Mouse (Mus musculus) frontal cortex, postnatal 10 days (tissue): Measurements from ENCODE around the gene Fbxo34.

ENCODE experiments used
- DNase-seq, 2 experiments: peaks; one replicate each; pipeline ENCODE4 v3.0.0; 2022; ENCODE audit warnings: low spot score in 2 of 2, mixed read lengths in 1 of 2

The Fbxo34 gene

DNA sequence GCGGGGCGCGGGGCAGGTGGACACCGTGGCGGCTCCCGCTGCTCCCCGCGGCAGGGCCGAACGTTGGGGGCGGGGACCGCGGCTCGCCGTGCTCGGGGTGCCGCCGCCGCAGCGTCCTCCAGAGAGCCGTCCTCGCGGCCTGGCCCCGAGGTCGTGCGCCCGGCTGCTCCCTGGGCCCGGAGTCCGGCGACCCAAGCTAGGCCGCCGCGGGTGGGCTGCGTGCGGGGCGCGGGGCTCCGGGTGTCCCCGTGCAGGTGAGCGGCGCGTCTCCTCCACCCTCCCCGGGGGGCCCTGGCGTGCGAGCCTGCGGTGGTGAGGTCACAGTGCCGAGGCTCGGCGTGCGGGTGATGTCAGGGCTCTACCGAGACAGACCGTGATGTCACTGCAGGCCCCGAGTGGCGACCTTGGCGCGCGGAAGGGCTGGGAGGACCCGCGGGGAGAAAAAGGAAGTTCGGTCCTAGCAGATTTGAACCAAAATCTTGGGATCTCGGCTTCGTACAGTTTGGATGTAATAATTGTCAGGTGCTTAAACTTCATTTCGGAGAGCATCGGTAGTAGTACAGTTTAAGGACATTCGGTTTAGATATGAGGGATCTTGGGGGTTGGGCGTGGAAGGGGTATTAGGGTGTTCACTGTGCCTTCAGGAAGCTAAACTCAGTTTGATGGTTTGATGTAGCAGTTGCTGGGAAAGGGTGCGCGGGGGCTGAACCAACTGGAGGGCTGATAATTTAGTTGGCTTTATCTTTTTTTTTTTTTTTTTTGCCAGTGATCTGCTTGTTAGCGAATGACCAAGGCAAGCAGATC is 22.7 kb downstream of the Fbxo34 start:
- peak; percentile 45 to 65 for DNase-seq

GRCm38 (mm10) chr14:47473891-47474290 is 23.7 kb downstream of the Fbxo34 start:
- DNase-seq = no peak

DNA sequence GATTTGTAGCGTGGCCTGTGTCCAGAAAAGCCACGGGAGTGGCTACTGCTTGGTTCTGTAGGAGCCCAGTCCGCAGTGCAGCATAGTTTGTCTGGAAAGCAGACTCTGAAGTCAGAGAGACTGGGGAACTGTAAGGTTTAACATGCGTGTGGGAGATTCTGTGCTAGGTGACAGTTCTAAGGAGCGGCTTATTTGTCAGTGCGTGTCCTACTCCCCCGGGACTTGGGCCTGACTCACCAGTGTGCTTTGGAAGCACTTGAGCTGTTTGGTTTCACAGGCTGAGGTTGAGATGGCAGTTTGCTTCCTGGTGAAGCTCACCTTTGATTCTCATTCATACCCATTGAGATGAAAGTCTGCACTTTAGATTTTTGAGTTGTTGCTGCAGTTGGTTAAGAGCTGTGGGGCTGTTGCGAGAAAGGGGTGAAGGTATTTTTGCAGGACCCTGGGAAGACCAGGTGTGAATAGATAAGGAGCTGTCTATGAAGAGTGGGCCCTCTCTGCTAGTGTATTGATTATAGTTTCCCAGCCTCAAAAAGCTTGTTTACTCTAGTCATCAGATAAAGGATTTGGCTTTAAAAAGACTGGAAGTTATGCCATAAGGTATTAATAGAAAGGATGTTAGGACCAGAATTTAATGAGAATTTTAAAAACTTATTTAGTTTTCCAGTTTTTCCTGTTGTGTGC is 24.5 kb downstream of the Fbxo34 start:
- DNase-seq = no peak

DNA sequence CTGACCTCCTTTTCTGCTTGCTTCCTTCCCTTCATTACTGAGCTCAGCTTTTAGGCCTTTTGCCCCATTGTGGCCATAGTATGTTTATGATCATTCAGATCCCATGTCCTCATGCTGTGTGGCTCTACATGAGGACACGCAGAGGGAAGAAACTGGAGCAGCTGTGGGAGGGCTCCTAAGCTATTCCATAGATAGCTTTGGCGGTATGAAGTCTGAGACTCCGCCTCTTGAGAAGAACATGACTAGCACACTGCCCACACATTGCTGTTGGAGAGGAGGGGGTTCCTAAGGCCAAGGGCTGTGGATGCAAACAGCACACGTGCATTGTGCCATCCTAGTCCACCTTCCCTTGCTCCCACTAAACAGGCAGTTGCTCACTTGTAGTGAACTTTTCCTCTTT is 26.0 kb downstream of the Fbxo34 start:
- DNase-seq = no peak

- DNase-seq = no peak
These were observed 27.5 kb downstream of the Fbxo34 start for GRCm38 (mm10) chr14:47477711-47478110.

DNA sequence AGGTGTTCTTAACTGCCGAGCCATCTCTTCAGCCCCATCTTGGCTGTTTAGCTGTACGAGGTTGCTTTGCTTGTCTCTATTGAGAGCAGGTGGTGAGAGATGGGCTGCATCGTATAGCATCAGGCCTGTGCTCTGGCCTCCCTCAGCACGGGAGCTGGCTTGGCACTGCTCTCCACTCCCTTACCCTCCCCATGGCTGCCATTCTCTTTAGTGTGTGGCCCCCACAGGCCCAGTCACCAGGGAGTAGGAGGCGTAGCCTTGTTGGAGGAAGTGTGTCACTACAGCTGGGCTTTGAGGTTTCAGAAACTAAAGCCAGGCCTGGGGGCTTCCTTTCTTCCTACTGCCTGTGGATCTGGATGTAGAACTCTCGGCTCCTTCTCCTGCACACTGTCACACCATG is 32.0 kb downstream of the Fbxo34 start:
- DNase-seq = no peak

DNA sequence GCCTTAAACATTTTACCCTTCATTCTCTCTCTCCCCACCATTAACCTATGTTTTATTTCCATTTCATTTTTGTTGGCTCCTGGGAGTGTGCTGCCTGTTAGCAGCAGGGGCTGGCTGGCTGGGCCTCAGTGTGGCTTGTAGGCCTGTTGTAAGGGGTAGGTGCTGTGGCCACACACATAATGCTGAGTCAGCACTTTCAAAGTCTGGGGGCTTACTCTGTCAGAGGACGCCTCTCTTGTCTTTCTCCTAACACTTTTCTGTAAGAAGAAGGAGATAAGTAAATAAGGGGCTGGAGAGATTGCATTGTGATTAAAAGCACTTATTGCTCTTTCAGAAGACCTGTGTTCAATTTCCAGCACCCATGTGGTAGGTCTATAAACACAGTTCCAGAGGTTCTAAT is 32.9 kb downstream of the Fbxo34 start:
- DNase-seq = no peak

GRCm38 (mm10) chr14:47488732-47489131 is 38.5 kb downstream of the Fbxo34 start:
- DNase-seq = no peak

DNA sequence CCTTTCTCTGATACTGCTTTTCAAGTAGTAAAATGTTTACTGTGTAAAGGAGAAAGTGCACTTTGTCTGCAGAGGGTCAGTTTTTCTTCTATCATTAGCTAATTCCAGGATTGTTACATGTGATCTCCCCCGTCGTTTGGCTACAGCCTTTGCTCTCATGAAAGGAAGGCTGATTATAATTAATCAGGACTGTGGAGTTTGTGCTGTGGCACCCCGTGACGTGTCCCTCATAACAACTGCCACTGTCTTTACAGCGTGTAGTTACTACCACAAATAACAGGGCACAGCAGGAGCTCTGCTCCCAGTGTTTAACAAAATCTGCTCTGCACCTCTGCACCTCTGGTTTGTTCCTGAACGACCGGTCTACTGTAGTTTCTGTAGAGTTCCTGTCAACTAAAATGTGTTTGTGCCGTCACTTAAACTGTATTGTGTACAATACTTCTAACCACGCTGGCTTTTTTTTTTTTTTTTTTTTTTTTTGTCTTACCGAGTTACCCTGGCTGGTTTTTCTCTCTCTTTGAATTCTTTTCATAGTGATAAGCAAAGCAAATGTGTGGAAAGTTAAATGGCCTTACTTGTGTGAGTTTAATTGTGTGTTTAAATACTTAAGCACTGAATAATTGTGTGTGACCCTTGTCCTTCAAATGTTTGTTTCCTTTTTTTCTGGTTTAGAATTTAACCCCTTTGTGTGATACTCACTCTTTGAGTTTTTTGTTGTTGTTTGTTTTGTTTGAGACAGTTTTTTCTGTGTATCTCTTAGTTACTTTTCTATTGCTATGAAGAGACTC is 39.3 kb downstream of the Fbxo34 start:
- DNase-seq = no peak

DNA sequence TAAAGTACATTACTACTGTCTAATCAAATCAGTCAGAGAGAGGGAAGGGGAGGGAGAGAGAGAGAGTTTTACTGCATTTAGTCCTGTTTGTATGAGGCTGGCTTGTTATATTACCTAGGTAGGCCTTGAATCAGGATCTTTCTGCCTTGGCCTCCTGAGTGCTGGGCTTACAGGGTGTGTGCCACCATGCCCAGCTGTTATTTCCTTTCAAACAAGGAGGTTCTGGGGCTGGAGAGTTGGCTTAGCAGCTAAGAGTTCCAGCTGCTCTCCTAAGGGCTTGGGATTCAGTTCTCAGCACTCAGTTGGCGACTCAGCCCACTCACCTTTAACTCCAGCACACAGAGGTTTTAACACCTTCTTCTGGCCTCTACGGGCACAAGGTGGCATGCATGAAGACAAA is 40.5 kb downstream of the Fbxo34 start:
- DNase-seq = no peak

- DNase-seq = no peak
These were observed 43.6 kb downstream of the Fbxo34 start for GRCm38 (mm10) chr14:47493592-47494361.

DNA sequence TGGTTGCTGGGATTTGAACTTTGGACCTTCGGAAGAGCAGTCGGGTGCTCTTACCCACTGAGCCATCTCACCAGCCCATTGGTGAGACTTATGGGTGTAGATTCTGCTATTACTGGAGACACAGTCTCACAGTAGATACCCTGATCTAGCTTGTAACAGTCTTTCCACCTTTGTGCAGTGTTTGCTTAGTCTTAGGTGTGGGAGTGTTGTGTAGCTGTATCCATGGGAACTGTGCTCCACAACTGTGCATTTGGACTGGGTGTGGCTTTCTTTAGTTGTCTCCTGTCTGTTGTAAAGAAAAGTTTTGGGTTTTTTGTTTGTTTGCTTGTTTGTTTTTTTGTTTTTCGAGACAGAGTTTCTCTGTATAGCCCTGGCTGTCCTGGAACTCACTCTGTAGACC is 45.7 kb downstream of the Fbxo34 start:
- DNase-seq = no peak

- DNase-seq = no peak
These were observed 46.9 kb downstream of the Fbxo34 start for GRCm38 (mm10) chr14:47497166-47497565.

DNA sequence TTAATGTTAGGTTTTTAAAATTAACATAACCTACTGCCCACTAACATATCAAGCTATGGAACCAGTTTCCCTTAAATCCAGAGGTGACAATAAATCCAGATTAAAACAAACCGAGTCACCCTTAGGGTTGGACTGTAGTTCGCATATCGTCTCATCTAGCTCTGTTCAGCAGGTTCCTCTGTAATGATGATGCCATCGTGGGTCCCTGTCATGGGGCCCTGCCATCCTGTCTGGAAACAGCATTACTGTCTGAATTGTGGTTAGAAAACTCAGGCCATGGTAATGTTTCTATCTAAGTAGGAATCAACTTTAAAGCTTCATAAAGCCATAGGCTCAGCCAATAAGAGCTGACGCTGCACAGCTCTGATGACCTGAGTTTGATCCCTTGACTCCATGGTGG is 48.4 kb downstream of the Fbxo34 start:
- no peak for DNase-seq

GRCm38 (mm10) chr14:47504036-47504435 is 53.8 kb downstream of the Fbxo34 start:
- DNase-seq = no peak

- no peak for DNase-seq
These were observed 56.5 kb downstream of the Fbxo34 start for GRCm38 (mm10) chr14:47506676-47507075.

- DNase-seq = no peak
These were observed 57.8 kb downstream of the Fbxo34 start for GRCm38 (mm10) chr14:47508035-47508434.

DNA sequence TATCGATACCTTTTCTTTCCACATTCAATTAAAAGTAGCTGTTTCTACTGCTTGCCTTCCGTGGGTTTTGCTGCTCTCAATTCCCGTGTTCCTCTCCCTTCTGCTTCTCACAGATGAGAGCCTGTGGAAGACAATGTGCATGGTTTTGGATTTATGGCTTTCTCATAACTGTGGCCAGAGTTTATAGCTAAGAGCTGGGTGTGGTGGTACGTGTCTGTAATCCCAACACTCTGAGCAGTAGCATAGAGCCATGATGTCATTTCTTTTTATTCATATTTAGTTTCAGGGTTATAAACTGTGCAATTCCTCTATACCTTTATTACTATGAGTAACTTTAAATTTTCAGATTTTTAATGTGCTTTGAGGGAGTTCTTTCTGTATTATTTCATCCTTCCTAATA is 60.0 kb downstream of the Fbxo34 start:
- no peak for DNase-seq

GRCm38 (mm10) chr14:47513606-47514005 is 63.4 kb downstream of the Fbxo34 start:
- DNase-seq = no peak

- DNase-seq = no peak
These were observed 64.7 kb downstream of the Fbxo34 start for GRCm38 (mm10) chr14:47514816-47515453.

- no peak for DNase-seq
These were observed 65.4 kb downstream of the Fbxo34 start for GRCm38 (mm10) chr14:47515636-47516035.
